Mouse (Mus musculus): ENCODE measurements around the gene Cacna1i. TPM values are rescaled to one million over a fixed set of nuclear protein-coding genes. Genes with fewer than 3 reads are reported as not detected.

Gene Cacna1i
- polyA plus RNA-seq, 1 experiment from 2014 or later, result 0.03 TPM

DNA sequence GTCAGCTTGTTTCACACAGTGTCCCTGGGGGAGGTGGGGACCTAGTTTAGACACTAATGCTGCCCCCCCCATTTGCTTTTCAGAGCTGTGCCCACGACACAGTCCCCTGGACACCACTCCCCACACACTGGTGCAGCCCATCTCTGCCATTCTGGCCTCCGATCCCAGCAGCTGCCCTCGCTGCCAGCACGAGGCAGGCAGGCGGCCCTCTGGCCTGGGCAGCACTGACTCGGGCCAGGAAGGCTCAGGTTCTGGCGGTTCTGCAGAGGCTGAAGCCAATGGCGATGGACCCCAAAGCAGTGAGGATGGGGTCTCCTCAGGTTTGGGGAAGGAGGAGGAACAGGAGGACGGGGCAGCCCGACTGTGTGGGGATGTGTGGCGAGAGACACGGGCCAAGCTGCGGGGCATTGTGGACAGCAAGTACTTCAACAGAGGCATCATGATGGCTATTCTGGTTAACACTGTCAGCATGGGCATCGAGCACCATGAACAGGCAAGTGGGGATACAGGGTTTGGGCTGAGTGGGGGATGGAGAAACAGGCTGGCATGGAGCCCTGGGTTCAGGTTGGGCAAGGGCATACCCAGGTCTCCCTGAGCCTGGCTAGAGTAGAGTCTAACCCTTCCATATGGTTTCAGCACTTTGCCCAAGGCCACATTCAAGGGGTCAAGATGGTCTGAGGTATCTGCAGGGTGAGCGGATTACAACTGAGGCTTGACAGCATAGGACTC is 74.9 kb downstream of the Cacna1i start:
- no peak for TF ChIP-seq CTCF (IDR thresholded peaks at IDR 0.05)
- H3K27me3 ChIP-seq, result peaks cover 3% of the 10 kb centered on the region
- ATAC-seq (no peak), DNase-seq (ENCODE audit: low read depth, low spot score) (no peak)
- in situ Hi-C loops (cut with MboI; ENCODE audit: low pct_unique_long_range_greater_than_20kb), result no loop called here
- POLR2A ChIA-PET, result no interaction called here
- CTCF ChIA-PET, result no interaction called here

DNA sequence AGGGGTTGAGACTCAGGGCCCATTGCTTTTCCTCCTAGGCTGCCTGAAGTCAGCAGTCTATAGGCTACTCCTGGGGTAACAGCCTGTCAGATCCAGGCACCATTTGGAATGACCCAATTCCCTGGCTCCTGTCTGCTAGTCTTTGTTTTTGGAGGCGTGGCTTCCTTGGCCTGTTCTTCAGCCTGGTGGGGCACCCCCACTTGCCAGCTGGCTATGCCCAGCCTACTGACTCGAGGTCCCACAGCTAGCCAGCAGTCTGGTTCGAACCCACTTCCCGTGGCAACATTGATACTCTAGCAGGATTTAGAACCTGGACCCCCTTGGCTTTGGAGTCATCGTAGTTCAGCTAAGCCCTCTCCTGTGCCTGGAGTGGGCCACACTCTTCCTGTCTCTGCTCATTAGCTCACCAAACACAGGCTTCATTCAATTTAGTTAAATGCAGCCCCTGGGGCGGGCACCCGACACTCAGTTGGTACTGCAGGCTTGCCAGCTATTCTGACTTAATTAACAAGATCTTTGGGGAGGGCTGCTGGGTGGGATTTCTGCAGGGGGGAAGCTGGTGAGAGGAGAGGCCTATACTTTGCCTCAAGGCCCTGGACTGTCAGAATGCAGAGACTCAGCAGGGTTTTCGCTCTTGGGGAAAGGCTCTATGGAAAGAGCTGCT is 75.6 kb downstream of the Cacna1i start:
- ChIA-PET CTCF (no interaction called here), POLR2A (no interaction called here)
- in situ Hi-C loops (cut with MboI; ENCODE audit: low pct_unique_long_range_greater_than_20kb), result no loop called here
- ATAC-seq (no peak), DNase-seq (ENCODE audit: low read depth, low spot score) (no peak)
- no peak for TF ChIP-seq CTCF (IDR thresholded peaks at IDR 0.05)
- peaks cover 3% of the 10 kb centered on the region for H3K27me3 ChIP-seq

DNA sequence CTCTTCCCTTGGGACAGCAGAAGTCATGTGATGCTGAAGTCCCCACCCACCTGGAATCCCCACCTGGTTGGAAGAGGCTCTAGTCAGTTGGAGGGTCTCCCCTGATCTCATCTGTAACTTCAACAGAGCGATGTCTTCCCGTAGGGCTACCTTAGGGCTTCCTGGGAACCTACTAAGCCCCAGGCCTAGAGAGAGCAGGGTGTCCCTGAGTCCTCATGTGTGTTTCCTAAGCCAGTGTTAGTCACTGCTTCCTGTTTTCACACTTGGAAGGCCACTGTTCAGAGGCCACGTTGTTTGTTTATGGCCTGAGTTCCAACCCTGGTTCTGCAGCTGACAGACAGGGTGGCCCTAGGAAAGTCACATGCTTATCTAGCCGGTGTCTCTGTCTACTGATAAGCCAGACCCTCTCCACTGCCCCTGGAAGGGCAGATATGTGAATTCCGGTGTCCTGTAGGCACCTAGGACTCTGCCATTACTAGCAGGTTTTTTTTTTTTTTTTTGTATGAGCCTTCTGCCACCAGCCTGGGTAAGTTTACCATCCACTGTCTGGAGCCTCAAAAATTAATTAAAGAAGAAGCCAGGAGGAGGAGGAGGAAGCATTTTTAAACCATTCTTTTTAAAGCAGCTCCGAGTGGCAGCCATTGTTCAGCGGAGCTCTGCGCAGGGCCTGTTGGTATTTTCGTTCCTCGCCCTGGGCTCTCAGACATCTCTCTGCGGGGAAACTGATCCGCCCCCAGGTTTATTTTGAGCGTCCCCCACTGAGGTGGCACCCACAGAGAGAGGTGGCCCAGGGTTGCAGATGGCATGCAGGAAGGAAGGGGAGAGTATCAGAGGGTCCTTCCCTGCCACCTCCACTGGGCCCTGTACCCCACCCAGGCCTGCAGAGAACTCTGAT is 77.0 kb downstream of the Cacna1i start:
- in situ Hi-C loops (cut with MboI; ENCODE audit: low pct_unique_long_range_greater_than_20kb), result no loop called here
- ATAC-seq, result no peak
- ChIA-PET CTCF (no interaction called here), POLR2A (no interaction called here)
- peaks cover 3% of the 10 kb centered on the region for H3K27me3 ChIP-seq
- no peak for DNase-seq (ENCODE audit: low read depth, low spot score)
- no peak for TF ChIP-seq CTCF (IDR thresholded peaks at IDR 0.05)

DNA sequence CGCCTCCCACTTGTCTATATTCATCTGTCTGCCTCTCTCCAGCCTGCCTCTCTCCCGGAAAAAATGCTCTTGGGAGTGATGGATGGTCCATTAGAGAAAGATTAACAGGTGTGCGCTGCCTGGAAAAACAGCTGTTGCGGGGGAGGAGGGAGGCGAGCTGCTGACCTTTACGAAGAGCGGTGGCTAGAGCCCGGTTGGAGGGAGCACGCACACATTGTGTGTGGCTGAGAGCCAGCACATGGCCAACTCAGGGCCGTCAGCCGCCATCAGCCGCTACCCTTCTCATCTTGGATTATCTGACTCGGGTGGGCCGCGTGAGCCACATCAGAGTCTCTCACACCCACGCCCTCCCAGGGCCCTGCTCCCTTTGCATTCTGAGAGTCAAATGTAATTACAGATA is 79.9 kb downstream of the Cacna1i start:
- ChIA-PET CTCF (no interaction called here), POLR2A (no interaction called here)
- DNase-seq (ENCODE audit: low read depth, low spot score) (no peak), ATAC-seq (no peak)
- H3K27me3 ChIP-seq, result peaks cover under 1% of the 10 kb centered on the region
- no peak for TF ChIP-seq CTCF (IDR thresholded peaks at IDR 0.05)
- in situ Hi-C loops (cut with MboI; ENCODE audit: low pct_unique_long_range_greater_than_20kb), result no loop called here

DNA sequence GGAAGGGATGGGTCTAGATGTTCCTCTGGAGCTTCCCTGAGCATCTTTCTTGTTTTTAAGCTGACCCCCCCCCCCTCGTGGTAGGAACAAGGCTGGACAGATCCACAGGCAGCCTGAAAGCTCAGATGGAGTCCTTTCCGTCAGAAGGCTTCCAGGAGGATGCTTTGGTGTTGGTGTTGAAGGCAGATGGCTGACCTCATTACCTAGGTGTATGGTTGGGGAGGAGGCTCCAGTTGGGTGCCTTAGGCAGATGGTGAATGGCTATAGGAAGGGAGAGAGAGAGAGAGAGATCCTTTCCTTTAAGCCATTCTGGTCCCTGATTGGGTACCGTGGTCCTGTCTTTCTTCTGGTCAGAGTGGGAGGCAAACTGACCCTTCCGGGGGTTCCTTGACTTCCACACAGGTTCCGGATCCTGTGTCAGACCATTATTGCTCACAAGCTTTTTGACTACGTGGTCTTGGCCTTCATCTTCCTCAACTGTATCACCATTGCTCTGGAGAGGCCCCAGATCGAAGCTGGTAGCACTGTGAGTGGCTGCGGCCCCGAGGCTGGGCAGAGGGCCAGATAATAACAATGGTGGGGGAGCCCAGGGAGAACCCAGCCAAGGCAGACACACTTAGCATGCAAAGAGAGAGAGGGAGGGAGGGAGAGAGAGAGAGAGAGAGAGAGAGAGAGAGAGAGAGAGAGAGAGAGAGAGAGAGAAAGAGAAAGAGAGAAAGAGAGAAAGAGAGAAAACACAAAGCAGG is 86.4 kb downstream of the Cacna1i start:
- in situ Hi-C loops (cut with MboI; ENCODE audit: low pct_unique_long_range_greater_than_20kb), result no loop called here
- no peak for TF ChIP-seq CTCF (IDR thresholded peaks at IDR 0.05)
- DNase-seq (ENCODE audit: low read depth, low spot score) (no peak), ATAC-seq (no peak)
- POLR2A ChIA-PET, result no interaction called here
- H3K27me3 ChIP-seq, result peaks cover 4% of the 10 kb centered on the region
- CTCF ChIA-PET, result no interaction called here

DNA sequence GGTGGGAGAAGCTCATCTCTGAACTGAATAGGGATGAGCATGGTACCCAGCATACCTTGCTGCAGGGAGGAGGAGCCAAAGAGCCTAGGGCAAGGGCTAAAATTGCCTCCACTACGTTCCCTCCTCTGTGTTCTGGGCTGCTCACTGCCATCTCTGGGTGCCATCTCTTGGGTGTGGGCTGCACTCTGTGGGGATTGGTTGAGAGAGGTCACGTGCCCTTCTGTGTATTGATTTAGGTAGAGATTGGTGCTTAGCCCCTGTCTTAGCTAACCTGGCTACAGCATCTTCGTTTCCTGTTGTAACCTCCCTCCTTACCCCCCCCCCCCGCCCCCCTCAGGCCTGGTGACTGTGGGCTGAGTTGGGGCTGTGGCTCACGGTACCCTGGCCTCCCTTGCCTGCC is 87.8 kb downstream of the Cacna1i start:
- no peak for TF ChIP-seq CTCF (IDR thresholded peaks at IDR 0.05)
- CTCF ChIA-PET, result no interaction called here
- in situ Hi-C loops (cut with MboI; ENCODE audit: low pct_unique_long_range_greater_than_20kb), result no loop called here
- DNase-seq (ENCODE audit: low read depth, low spot score) (no peak), ATAC-seq (no peak)
- POLR2A ChIA-PET, result no interaction called here
- H3K27me3 ChIP-seq, result peaks cover 4% of the 10 kb centered on the region

DNA sequence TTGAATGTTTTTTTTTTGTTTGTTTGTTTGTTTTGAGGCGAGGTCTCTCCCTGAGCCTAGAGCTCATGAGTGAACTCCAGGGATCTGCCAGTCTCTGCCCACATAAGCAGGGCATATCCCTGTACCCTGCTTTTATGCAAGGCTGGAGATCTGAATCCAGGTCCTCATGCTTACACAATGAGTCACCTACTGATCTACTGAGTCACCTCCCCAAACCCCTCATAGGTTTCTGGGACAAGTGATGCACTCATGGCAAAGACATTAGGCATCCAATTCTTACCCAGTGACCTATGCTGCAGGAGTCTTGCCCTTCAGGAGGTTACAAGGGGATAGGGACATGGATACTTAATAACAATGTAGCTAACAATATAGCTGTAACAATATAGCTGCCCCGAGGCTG is 100.1 kb downstream of the Cacna1i start:
- TF ChIP-seq CTCF (IDR thresholded peaks at IDR 0.05), result no peak
- H3K27me3 ChIP-seq, result no peaks in the 10 kb centered on the region
- POLR2A ChIA-PET, result no interaction called here
- DNase-seq (ENCODE audit: low read depth, low spot score) (no peak), ATAC-seq (no peak)
- in situ Hi-C loops (cut with MboI; ENCODE audit: low pct_unique_long_range_greater_than_20kb), result no loop called here
- CTCF ChIA-PET, result no interaction called here

DNA sequence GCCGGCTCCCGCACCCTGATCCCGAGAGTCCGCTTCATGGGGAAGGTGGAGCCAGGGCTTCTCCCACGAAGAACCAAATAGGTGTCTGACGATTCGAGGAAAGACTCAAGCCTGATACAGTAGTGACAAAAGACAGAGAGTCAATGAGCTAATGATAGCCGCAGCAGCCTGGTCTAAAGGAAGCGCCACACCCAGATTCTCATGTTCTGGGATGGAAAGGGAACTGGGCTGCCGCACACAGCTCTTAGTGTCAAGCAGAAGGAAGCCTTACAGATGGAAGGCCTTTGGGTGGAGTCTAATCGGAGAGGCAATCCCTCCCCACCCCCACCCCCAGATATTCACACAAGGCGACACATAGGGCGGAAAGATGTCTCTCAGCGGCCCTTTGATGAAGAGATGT is 104.8 kb downstream of the Cacna1i start:
- ChIA-PET POLR2A (no interaction called here), CTCF (no interaction called here)
- H3K27me3 ChIP-seq, result peaks cover 7% of the 10 kb centered on the region
- in situ Hi-C loops (cut with MboI; ENCODE audit: low pct_unique_long_range_greater_than_20kb), result no loop called here
- no peak for TF ChIP-seq CTCF (IDR thresholded peaks at IDR 0.05)
- ATAC-seq (no peak), DNase-seq (ENCODE audit: low read depth, low spot score) (no peak)

DNA sequence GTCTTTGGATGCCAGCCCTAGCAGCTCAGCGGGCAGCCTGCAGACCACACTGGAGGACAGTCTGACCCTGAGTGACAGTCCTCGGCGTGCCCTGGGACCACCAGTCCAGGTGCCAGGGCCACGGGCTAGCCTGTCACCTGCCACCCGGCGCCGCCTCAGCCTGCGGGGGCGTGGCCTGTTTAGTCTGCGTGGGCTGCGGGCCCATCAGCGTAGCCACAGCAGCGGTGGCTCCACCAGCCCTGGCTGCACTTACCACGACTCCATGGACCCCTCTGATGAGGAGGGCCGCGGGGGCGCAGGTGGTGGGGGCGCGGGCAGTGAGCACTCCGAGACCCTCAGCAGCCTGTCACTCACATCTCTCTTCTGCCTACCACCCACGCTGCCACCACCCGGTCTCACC is 108.0 kb downstream of the Cacna1i start:
- ATAC-seq, result no peak
- peaks cover 7% of the 10 kb centered on the region for H3K27me3 ChIP-seq
- in situ Hi-C loops (cut with MboI; ENCODE audit: low pct_unique_long_range_greater_than_20kb), result no loop called here
- POLR2A ChIA-PET, result no interaction called here
- no peak for TF ChIP-seq CTCF (IDR thresholded peaks at IDR 0.05)
- CTCF ChIA-PET, result no interaction called here
- DNase-seq (ENCODE audit: low read depth, low spot score), result no peak

DNA sequence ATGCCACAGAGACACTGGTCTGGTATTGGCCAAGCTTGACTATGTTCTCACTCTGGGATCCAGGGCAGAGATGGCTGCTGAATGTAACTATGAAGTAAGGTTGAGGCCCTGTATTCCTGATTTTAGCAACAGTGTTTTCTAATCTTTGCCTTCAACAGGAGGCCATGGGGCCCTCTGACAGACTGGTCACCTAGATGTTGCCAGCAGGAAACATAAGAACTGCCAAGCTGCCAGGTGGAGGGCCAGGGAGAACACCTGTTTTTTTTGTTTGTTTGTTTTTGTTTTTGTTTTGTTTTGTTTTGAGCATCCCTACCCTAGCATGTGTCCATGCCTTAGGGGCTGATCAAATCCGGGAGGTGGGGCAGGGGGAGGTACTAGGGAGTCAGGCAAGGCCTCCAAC is 112.4 kb downstream of the Cacna1i start:
- no peak for TF ChIP-seq CTCF (IDR thresholded peaks at IDR 0.05)
- no peak for ATAC-seq
- ChIA-PET POLR2A (no interaction called here), CTCF (no interaction called here)
- DNase-seq (ENCODE audit: low read depth, low spot score), result no peak
- in situ Hi-C loops (cut with MboI; ENCODE audit: low pct_unique_long_range_greater_than_20kb), result no loop called here
- peaks cover 7% of the 10 kb centered on the region for H3K27me3 ChIP-seq

Data from Patski (cell line).